Mouse (Mus musculus) cortical plate, adult 2 months (tissue): Measurements from ENCODE around the gene Foxe1.

ENCODE experiments used
- CTCF ChIP-seq: fragments of 200-500 bp; IDR thresholded peaks from 2 replicates; pipeline ENCODE4 v1.5.1; 2011; ENCODE audit warnings: mild to moderate bottlenecking, control low read depth, low read length; ENCODE audit not compliant: insufficient read depth; ENCODE audit errors: extremely low read depth
- POLR2A ChIP-seq: fragments of 200-500 bp; IDR thresholded peaks from 2 replicates; pipeline ENCODE4 v1.6.1; 2011; ENCODE audit warnings: mild to moderate bottlenecking, low read length, control low read depth; ENCODE audit not compliant: insufficient read depth; ENCODE audit errors: extremely low read depth

DNA sequence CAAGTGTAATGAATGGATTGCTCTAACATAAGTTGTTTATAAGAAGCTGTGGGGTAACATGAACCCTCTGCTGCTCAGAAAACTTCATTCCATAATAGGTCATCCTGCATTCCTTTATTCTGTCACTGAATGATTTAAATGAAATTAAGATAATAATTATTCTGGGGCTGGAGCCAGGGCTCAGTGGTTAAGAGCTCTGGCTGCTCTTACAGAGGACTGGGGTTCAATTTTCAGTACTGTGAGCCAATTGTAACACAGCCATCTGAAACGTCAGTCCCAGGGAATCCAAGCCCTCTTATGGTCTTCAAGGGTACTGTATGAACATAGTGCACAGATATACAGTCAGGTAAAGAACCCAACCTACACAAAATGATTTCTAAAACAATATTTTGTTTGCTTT is 7.6 kb upstream of the Foxe1 start:
- TF ChIP-seq CTCF (no peak), POLR2A (no peak)
